ENCODE assay signal across 14 mouse cellular contexts in genomic region chr11:83063941-83064349, GRCm38 (mm10). TPM values are rescaled to one million over a fixed set of nuclear protein-coding genes. Genes with fewer than 3 reads are reported as not detected.
DNase-seq lines count a peak whose midpoint lies in the region; ATAC-seq lines count a peak whose summit lies in the region.
"Had no signal": no experiment of that assay in that cellular context is flagged by ENCODE, and none has a peak within 500 bp of the region (broad histone marks: within the 10 kb centered on the region; RNA-seq: fewer than 3 reads in every experiment).

No protein-coding gene starts in this region.

- H3K9ac ChIP-seq in intestine, embryonic 14.5 days (ENCODE audit: low read length): no peak overlapping the region
- no peak overlapping the region for H3K9ac ChIP-seq in intestine, embryonic 15.5 days
- H3K9ac ChIP-seq: liver, embryonic 13.5 days had no signal

- ATAC-seq in intestine, embryonic 14.5 days (replicated peaks; ENCODE audit: low FRiP score, low TSS enrichment, low read depth): no peak
- no peak for ATAC-seq in intestine, embryonic 15.5 days

- H3K4me1 ChIP-seq in intestine, embryonic 14.5 days (replicated peaks; ENCODE audit: control insufficient read depth, insufficient read depth, low read length): no peaks in the 10 kb centered on the region
- H3K4me1 ChIP-seq in intestine, embryonic 15.5 days (replicated peaks): 0 out of 2 replicates have a peak, but pooled peaks cover 2% of the 10 kb centered on the region
- H3K4me1 ChIP-seq: liver, embryonic 13.5 days had no signal

- peak; percentile 41 for DNase-seq in intestine, embryonic 14.5 days (ENCODE audit: low spot score)
- DNase-seq in thymus, postnatal 4 days: peak; percentile 17
- no peak for DNase-seq in thymus, adult 18-20 months
- DNase-seq in left cerebral cortex, adult 18-20 months (ENCODE audit: low spot score in 2 of 2): no peak
- no peak for DNase-seq in cerebellum, postnatal 25 days
- no peak for DNase-seq in adrenal gland, postnatal 14 days
- DNase-seq: cerebellum, adult 9-10 months; heart, postnatal 10 days; liver, embryonic 13.5 days had no signal

- WGBS in intestine, embryonic 14.5 days: 65% methylated on average over 3 of the region's 3 CpGs
- WGBS in intestine, embryonic 15.5 days: 64% methylated on average over 3 of the region's 3 CpGs
- WGBS in macrophage (ENCODE audit: missing documents): 6% methylated on average over 3 of the region's 3 CpGs

- no peak overlapping the region for H3K27ac ChIP-seq in intestine, embryonic 14.5 days (ENCODE audit: low read depth)
- no peak overlapping the region for H3K27ac ChIP-seq in intestine, embryonic 15.5 days
- peak overlapping the region; percentile 99 for H3K27ac ChIP-seq in macrophage
- H3K27ac ChIP-seq: kidney, postnatal 0 days; liver, embryonic 13.5 days had no signal

- H3K4me2 ChIP-seq in intestine, embryonic 14.5 days (ENCODE audit: low read length): no peak overlapping the region
- H3K4me2 ChIP-seq in intestine, embryonic 15.5 days (replicated peaks): no peak overlapping the region
- H3K4me2 ChIP-seq: liver, embryonic 13.5 days had no signal

- no peak overlapping the region for H3K4me3 ChIP-seq in intestine, embryonic 14.5 days (ENCODE audit: low read depth, low read length)
- no peak overlapping the region for H3K4me3 ChIP-seq in intestine, embryonic 15.5 days (replicated peaks)
- H3K4me3 ChIP-seq in macrophage (ENCODE audit: inconsistent target): peak overlapping the region; percentile 95
- H3K4me3 ChIP-seq: liver, embryonic 13.5 days; myocyte had no signal

- no peaks in the 10 kb centered on the region for H3K9me3 ChIP-seq in intestine, embryonic 14.5 days (ENCODE audit: control insufficient read depth, low read length)
- H3K9me3 ChIP-seq in intestine, embryonic 15.5 days: 0 out of 2 replicates have a peak, but pooled peaks cover 3% of the 10 kb centered on the region
- H3K9me3 ChIP-seq: liver, embryonic 13.5 days had no signal

- H3K27me3 ChIP-seq in intestine, embryonic 14.5 days (replicated peaks; ENCODE audit: control insufficient read depth, insufficient read depth, low read length): no peaks in the 10 kb centered on the region
- no peaks in the 10 kb centered on the region for H3K27me3 ChIP-seq in intestine, embryonic 15.5 days (replicated peaks)
- H3K27me3 ChIP-seq: liver, embryonic 13.5 days had no signal

- H3K79me2 ChIP-seq in macrophage (ENCODE audit: inconsistent target): peaks cover 43% of the 10 kb centered on the region

- H3K36me3 ChIP-seq in intestine, embryonic 14.5 days (ENCODE audit: control insufficient read depth, insufficient read depth, low read length): no peaks in the 10 kb centered on the region
- H3K36me3 ChIP-seq in intestine, embryonic 15.5 days: no peaks in the 10 kb centered on the region
- peaks cover 12% of the 10 kb centered on the region for H3K36me3 ChIP-seq in macrophage (ENCODE audit: inconsistent target)
- H3K36me3 ChIP-seq: liver, embryonic 13.5 days had no signal

RNA-seq across cellular contexts. Expression of gene Slfn2, which starts 1.0 kb away (rescaled TPM):
- 4.6 and 5.4 TPM in 2 replicates for polyA plus RNA-seq in intestine, embryonic 14.5 days (2014; fragmentation: Nextera tagmentation; extraction: Ambion mirVana)
- polyA plus RNA-seq in intestine, embryonic 15.5 days (2015; fragmentation: Nextera tagmentation; extraction: Ambion mirVana): 4.7 and 7.1 TPM in 2 replicates
- total RNA-seq in macrophage (2018; cell fraction: chromatin; rRNA removed): 100 to 1,000 TPM; 204 to 973 (median 602) TPM
- total RNA-seq in macrophage (2018; cell fraction: cytosol; rRNA removed): 1,000 to 10,000 TPM in 20 of 26 experiments, 100 to 1,000 TPM in 6; 511 to 2,505 (median 1,185) TPM
- 1,000 to 10,000 TPM in 19 of 26 experiments, 100 to 1,000 TPM in 7; 398 to 1,812 (median 1,263) TPM for total RNA-seq in macrophage (2018; cell fraction: nucleus; rRNA removed)
- polyA plus RNA-seq in macrophage (2018): 335 to 670 TPM (median 455 TPM) in 3 replicates
- total RNA-seq in left cerebral cortex, adult 18-20 months (2021): 1 to 10 TPM in 1 of 2 experiments, under 1 TPM in 1; 0.80 to 1.8 TPM
- 4.1 and 15.8 TPM in 2 replicates for total RNA-seq in adrenal gland, postnatal 14 days (2021)

RNA-seq across cellular contexts. Expression of gene Slfn8, which starts 43.3 kb away (rescaled TPM):
- 0.43 and 0.51 TPM in 2 replicates for polyA plus RNA-seq in intestine, embryonic 14.5 days (2014; fragmentation: Nextera tagmentation; extraction: Ambion mirVana)
- polyA plus RNA-seq in intestine, embryonic 15.5 days (2015; fragmentation: Nextera tagmentation; extraction: Ambion mirVana): 0.45 and 0.54 TPM in 2 replicates
- total RNA-seq in macrophage (2018; cell fraction: chromatin; rRNA removed): 1,000 to 10,000 TPM in 3 of 26 experiments, 100 to 1,000 TPM in 23; 149 to 1,206 (median 560) TPM
- total RNA-seq in macrophage (2018; cell fraction: cytosol; rRNA removed): 100 to 1,000 TPM in 15 of 26 experiments, 10 to 100 TPM in 11; 69.3 to 339 (median 209) TPM
- total RNA-seq in macrophage (2018; cell fraction: nucleus; rRNA removed): 100 to 1,000 TPM in 25 of 26 experiments, 10 to 100 TPM in 1; 97.1 to 956 (median 621) TPM
- 43.7 to 104 TPM (median 83.5 TPM) in 3 replicates for polyA plus RNA-seq in macrophage (2018)
- total RNA-seq in left cerebral cortex, adult 18-20 months (2021): under 1 TPM; 0.80 to 0.81 TPM
- total RNA-seq in adrenal gland, postnatal 14 days (2021): 0.93 and 2.1 TPM in 2 replicates
- polyA plus RNA-seq: myocyte had no signal

RNA-seq across cellular contexts. Expression of gene Slfn1, which starts 52.7 kb away (rescaled TPM):
- polyA plus RNA-seq in intestine, embryonic 14.5 days (2014; fragmentation: Nextera tagmentation; extraction: Ambion mirVana): not detected in 2 replicates
- 0.49 and 0.66 TPM in 2 replicates for polyA plus RNA-seq in intestine, embryonic 15.5 days (2015; fragmentation: Nextera tagmentation; extraction: Ambion mirVana)
- 10 to 100 TPM in 14 of 26 experiments, 1 to 10 TPM in 6, under 1 TPM in 4, not detected in 2; 0.49 to 87.4 (median 43.8) TPM for total RNA-seq in macrophage (2018; cell fraction: chromatin; rRNA removed)
- 100 to 1,000 TPM in 1 of 26 experiments, 10 to 100 TPM in 13, 1 to 10 TPM in 12; 2.9 to 110 (median 34.3) TPM for total RNA-seq in macrophage (2018; cell fraction: cytosol; rRNA removed)
- total RNA-seq in macrophage (2018; cell fraction: nucleus; rRNA removed): 100 to 1,000 TPM in 11 of 26 experiments, 10 to 100 TPM in 5, 1 to 10 TPM in 9, under 1 TPM in 1; 0.96 to 224 (median 70.9) TPM
- polyA plus RNA-seq in macrophage (2018): 3.5 to 9.8 TPM (median 4.5 TPM) in 3 replicates
- total RNA-seq in left cerebral cortex, adult 18-20 months (2021): not detected
- total RNA-seq in adrenal gland, postnatal 14 days (2021): 0.48 and 5.3 TPM in 2 replicates
- total RNA-seq: left cerebral cortex, postnatal 14 days had no signal
- polyA plus RNA-seq: myocyte had no signal

Comparison
In these comparisons a context has a peak if more than half of its experiments do, and no peak if none do; other contexts are left out.
1. DNase-seq: peak in intestine, embryonic 14.5 days (single experiment) and thymus, postnatal 4 days (single experiment); none in thymus, adult 18-20 months (0 of 2), left cerebral cortex, adult 18-20 months (0 of 2), cerebellum, postnatal 25 days (0 of 2) and adrenal gland, postnatal 14 days (single experiment).
2. RNA of gene Slfn2, which starts 1.0 kb away (polyA plus RNA-seq): 335 to 670 TPM in macrophage; 4.7 to 7.1 TPM in intestine, embryonic 15.5 days and 4.6 to 5.4 TPM in intestine, embryonic 14.5 days; every median in the first group is over 10 times any median in the second.
3. RNA of gene Slfn8, which starts 43.3 kb away (polyA plus RNA-seq): 43.7 to 104 TPM in macrophage; 0.45 to 0.54 TPM in intestine, embryonic 15.5 days and 0.43 to 0.51 TPM in intestine, embryonic 14.5 days; every median in the first group is over 10 times any median in the second.